Mouse (Mus musculus) MEL (cell line): Measurements from ENCODE around the gene Srsf3. TPM values are rescaled to one million over a fixed set of nuclear protein-coding genes. Genes with fewer than 3 reads are reported as not detected.

Source experiments
- DNase-seq: peaks from one replicate; pipeline ENCODE4 v3.0.0; 2011; ENCODE audit warnings: low read depth, low spot score
- H3K27ac ChIP-seq: 2 replicates; pipeline ENCODE4 v1.5.1; 2012; ENCODE audit warnings: low read depth, mild to moderate bottlenecking, control low read depth, low read length, moderate library complexity; ENCODE audit not compliant: control insufficient read depth
- H3K27me3 ChIP-seq, 2 experiments: fragments of 150-350 bp in 1 of 2; sonication (generic) in 1 of 2; 2 replicates each; pipeline ENCODE4 v1.6.1; 2012; ENCODE audit warnings: low read length in 2 of 2, mild to moderate bottlenecking in 2 of 2, improper control_type of control experiment in 1 of 2, moderate library complexity in 1 of 2; ENCODE audit not compliant: insufficient read depth in 2 of 2, control insufficient read depth in 1 of 2
- H3K36me3 ChIP-seq, 2 experiments: 2 replicates each; pipeline ENCODE4 v1.6.1; 2012 to 2014; ENCODE audit warnings: low read length in 2 of 2, improper control_type of control experiment in 1 of 2, inconsistent platforms in 1 of 2, mild to moderate bottlenecking in 1 of 2; ENCODE audit not compliant: insufficient read depth in 2 of 2, control insufficient read depth in 1 of 2
- H3K4me1 ChIP-seq, 2 experiments: fragments of 150-350 bp in 1 of 2; sonication (generic) in 1 of 2; 2 replicates each; pipeline ENCODE4 v1.6.1; 2012; ENCODE audit warnings: low read length in 2 of 2, improper control_type of control experiment in 1 of 2, mild to moderate bottlenecking in 1 of 2; ENCODE audit not compliant: insufficient read depth in 2 of 2, control insufficient read depth in 1 of 2
- H3K4me3 ChIP-seq, 2 experiments: fragments of 150-350 bp in 1 of 2; sonication (generic) in 1 of 2; 2 replicates each; pipeline ENCODE4 v1.5.1; 2012; ENCODE audit warnings: low read depth in 2 of 2, low read length in 2 of 2, mild to moderate bottlenecking in 2 of 2, moderate library complexity in 2 of 2, control low read depth in 1 of 2, improper control_type of control experiment in 1 of 2; ENCODE audit not compliant: control insufficient read depth in 1 of 2, insufficient read depth in 1 of 2
- H3K79me2 ChIP-seq: 2 replicates; pipeline ENCODE4 v1.6.1; 2012; ENCODE audit warnings: mild to moderate bottlenecking, low read length, moderate library complexity; ENCODE audit not compliant: control insufficient read depth, poor library complexity, insufficient read depth
- H3K9ac ChIP-seq: 2 replicates; pipeline ENCODE4 v1.6.1; 2012; ENCODE audit warnings: low read depth, mild to moderate bottlenecking, control low read depth, low read length, moderate library complexity; ENCODE audit not compliant: control insufficient read depth, poor library complexity, severe bottlenecking
- H3K9me3 ChIP-seq: fragments of 150-350 bp; sonication (generic); replicated peaks from 2 replicates; pipeline ENCODE4 v1.6.1; 2012; ENCODE audit warnings: mild to moderate bottlenecking, low read length, improper control_type of control experiment, moderate library complexity; ENCODE audit not compliant: insufficient read depth
- BHLHE40 ChIP-seq: IDR thresholded peaks from 2 replicates; pipeline ENCODE4 v1.6.1; 2012; ENCODE audit warnings: low read depth, mild to moderate bottlenecking, inconsistent platforms, low read length, improper control_type of control experiment, borderline replicate concordance
- CHD1 ChIP-seq: IDR thresholded peaks from 2 replicates; pipeline ENCODE4 v1.6.1; 2012; ENCODE audit warnings: low read depth, mild to moderate bottlenecking, inconsistent platforms, low read length, improper control_type of control experiment
- CTCF ChIP-seq, 3 experiments: IDR thresholded peaks in 2 of 3; conservative IDR thresholded peaks in 1 of 3; 2 replicates each; pipeline ENCODE4 v1.5.1; 2011 to 2012; ENCODE audit warnings: low read length in 3 of 3, low read depth in 2 of 3, mild to moderate bottlenecking in 2 of 3, improper control_type of control experiment in 1 of 3, inconsistent platforms in 1 of 3, mixed read lengths in 1 of 3, moderate library complexity in 1 of 3; ENCODE audit not compliant: control insufficient read depth in 1 of 3, insufficient read depth in 1 of 3, poor library complexity in 1 of 3, severe bottlenecking in 1 of 3
- ELF1 ChIP-seq: IDR thresholded peaks from 2 replicates; pipeline ENCODE4 v1.6.1; 2014; ENCODE audit warnings: low read depth, mild to moderate bottlenecking, inconsistent platforms, low read length, improper control_type of control experiment, moderate library complexity
- GABPA ChIP-seq: IDR thresholded peaks from 2 replicates; pipeline ENCODE4 v1.6.1; 2012; ENCODE audit warnings: low read depth, mild to moderate bottlenecking, inconsistent platforms, low read length, improper control_type of control experiment, moderate library complexity
- JUND ChIP-seq: IDR thresholded peaks from 2 replicates; pipeline ENCODE4 v1.6.1; 2011; ENCODE audit warnings: low read depth, mild to moderate bottlenecking, improper control_type of control experiment, low read length
- KAT2A ChIP-seq: conservative IDR thresholded peaks from 2 replicates; pipeline ENCODE4 v1.6.1; 2012; ENCODE audit warnings: low read depth, low read length, improper control_type of control experiment, inconsistent platforms
- MAFK ChIP-seq: IDR thresholded peaks from 2 replicates; pipeline ENCODE4 v1.6.1; 2011; ENCODE audit warnings: low read depth, mild to moderate bottlenecking, low read length, improper control_type of control experiment, borderline replicate concordance
- MAX ChIP-seq: IDR thresholded peaks from 2 replicates; pipeline ENCODE4 v1.6.1; 2011; ENCODE audit warnings: low read length, improper control_type of control experiment
- MAZ ChIP-seq: IDR thresholded peaks from 2 replicates; pipeline ENCODE4 v1.6.1; 2012; ENCODE audit warnings: low read depth, mild to moderate bottlenecking, inconsistent platforms, low read length, improper control_type of control experiment
- MYB ChIP-seq: IDR thresholded peaks from 2 replicates; pipeline ENCODE4 v1.6.1; 2011; ENCODE audit warnings: mild to moderate bottlenecking, low read depth, low read length, improper control_type of control experiment
- MYC ChIP-seq: IDR thresholded peaks from 2 replicates; pipeline ENCODE4 v1.6.1; 2011; ENCODE audit warnings: low read depth, mild to moderate bottlenecking, low read length, improper control_type of control experiment, moderate library complexity
- NELFE ChIP-seq: IDR thresholded peaks from 2 replicates; pipeline ENCODE4 v1.6.1; 2011; ENCODE audit warnings: low read depth, low read length, improper control_type of control experiment
- POLR2A ChIP-seq, 2 experiments: IDR thresholded peaks; 2 replicates each; pipeline ENCODE4 v1.6.1; 2011 to 2012; ENCODE audit warnings: low read length in 2 of 2, mild to moderate bottlenecking in 2 of 2, control low read depth in 1 of 2, improper control_type of control experiment in 1 of 2, low read depth in 1 of 2, moderate library complexity in 1 of 2; ENCODE audit not compliant: control insufficient read depth in 1 of 2, insufficient read depth in 1 of 2, poor library complexity in 1 of 2
- POLR2AphosphoS2 ChIP-seq: IDR thresholded peaks from 2 replicates; pipeline ENCODE4 v1.6.1; 2011; ENCODE audit warnings: low read length, improper control_type of control experiment
- POLR2AphosphoS5 ChIP-seq: IDR thresholded peaks from 2 replicates; pipeline ENCODE4 v1.6.1; 2012; ENCODE audit warnings: low read depth, borderline replicate concordance, mild to moderate bottlenecking, inconsistent platforms, low read length, moderate library complexity, mixed read lengths
- RAD21 ChIP-seq: IDR thresholded peaks from 2 replicates; pipeline ENCODE4 v1.6.1; 2011; ENCODE audit warnings: mild to moderate bottlenecking, low read depth, low read length, improper control_type of control experiment
- SIN3A ChIP-seq: IDR thresholded peaks from 2 replicates; pipeline ENCODE4 v1.6.1; 2012; ENCODE audit warnings: low read length, improper control_type of control experiment, inconsistent platforms
- SMC3 ChIP-seq: IDR thresholded peaks from 2 replicates; pipeline ENCODE4 v1.6.1; 2011; ENCODE audit warnings: low read depth, low read length, improper control_type of control experiment
- TBP ChIP-seq: IDR thresholded peaks from 2 replicates; pipeline ENCODE4 v1.8.0; 2011; ENCODE audit warnings: low read depth, low read length, improper control_type of control experiment
- UBTF ChIP-seq: IDR thresholded peaks from 2 replicates; pipeline ENCODE4 v1.6.1; 2012; ENCODE audit warnings: low read depth, mild to moderate bottlenecking, inconsistent platforms, low read length, improper control_type of control experiment, moderate library complexity, borderline replicate concordance; ENCODE audit not compliant: insufficient read depth
- ZKSCAN1 ChIP-seq: IDR thresholded peaks from 2 replicates; pipeline ENCODE4 v1.6.1; 2012; ENCODE audit warnings: low read depth, mild to moderate bottlenecking, inconsistent platforms, low read length, improper control_type of control experiment, moderate library complexity
- ZMIZ1 ChIP-seq: IDR thresholded peaks from 2 replicates; pipeline ENCODE4 v1.6.1; 2012; ENCODE audit warnings: low read depth, mild to moderate bottlenecking, inconsistent platforms, low read length, improper control_type of control experiment, moderate library complexity
- ZNF384 ChIP-seq: IDR thresholded peaks from 2 replicates; pipeline ENCODE4 v1.6.1; 2012; ENCODE audit warnings: low read depth, mild to moderate bottlenecking, inconsistent platforms, low read length, improper control_type of control experiment
- polyA plus RNA-seq, 2 experiments: library from polyadenylated mRNA; stranded (reverse) in 1 of 2; unstranded in 1 of 2; fragments of >175 nt in 1 of 2; fragments of >200 nt in 1 of 2; gene quantifications; 2 replicates each; pipeline versions ENCODE4 v1.2.1 to v1.2.4; 2012; ENCODE audit warnings: low replicate concordance in 2 of 2, low read depth in 1 of 2; ENCODE audit not compliant: insufficient read length in 2 of 2, insufficient read depth in 1 of 2, missing spikeins in 1 of 2
- total RNA-seq: library from RNA; depleted of rRNA; stranded (reverse); fragments of 300-350 nt; gene quantifications from 2 replicates; pipeline ENCODE4 v1.2.3, GENCODE M21; 2012

Srsf3 gene
- total and polyA plus RNA-seq, 3 experiments, result 326 to 556 (median 367) TPM

- H3K4me3 ChIP-seq, result no peak overlapping the region
- TF ChIP-seq POLR2A (IDR thresholded peaks at IDR 0.05; ENCODE audit: control insufficient read depth in 1 of 2, insufficient read depth in 1 of 2, low read depth in 1 of 2, low read length in 2 of 2, poor library complexity in 1 of 2) (peak in 1 of 2 experiments; percentile 40; a peak in 1 of 4 replicates), SIN3A (0 out of 2 replicates have a peak, but pooled peaks have one; percentile 14), POLR2AphosphoS2 (peak; percentile 69; the same call in 1 of the 2 replicates), ELF1 (no peak)
- TF ChIP-seq, all 39 proteins: peak for 3
- no peak for DNase-seq
- Histone ChIP-seq H3K9ac (no peak overlapping the region), H3K4me1 (peaks cover 12 to 19% of the 10 kb centered on the region in 2 experiments; a peak in 3 of 4 replicates), H3K27ac (no peak overlapping the region), H3K27me3 (no peaks in the 10 kb centered on the region), H3K9me3 (no peaks in the 10 kb centered on the region), H3K79me2 (peaks cover 4% of the 10 kb centered on the region), H3K36me3 (peaks cover 43 to 47% of the 10 kb centered on the region in 2 experiments)
Observed at GRCm38 (mm10) chr17:29043583-29043982, 11.2 kb downstream of the Srsf3 start.

GRCm38 (mm10) chr17:29044146-29044924, 11.9 kb downstream of the Srsf3 start:
- Histone ChIP-seq H3K27ac (no peak overlapping the region), H3K27me3 (no peaks in the 10 kb centered on the region), H3K9ac (no peak overlapping the region), H3K4me1 (peaks cover 11 to 17% of the 10 kb centered on the region in 2 experiments; a peak in 3 of 4 replicates), H3K4me3 (no peak overlapping the region), H3K9me3 (no peaks in the 10 kb centered on the region), H3K36me3 (peaks cover 36 to 40% of the 10 kb centered on the region in 2 experiments), H3K79me2 (peaks cover 3% of the 10 kb centered on the region)
- DNase-seq, result no peak
- TF ChIP-seq NELFE, result 0 out of 2 replicates have a peak, but pooled peaks have one; percentile 17
- TF ChIP-seq ZMIZ1, result 0 out of 2 replicates have a peak, but pooled peaks have one; percentile 24
- no peak for TF ChIP-seq JUND

GRCm38 (mm10) chr17:29044925-29045319, 12.5 kb downstream of the Srsf3 start:
- Histone ChIP-seq H3K79me2 (no peaks in the 10 kb centered on the region; the same call in 1 of the 2 replicates), H3K36me3 (peaks cover 31 to 36% of the 10 kb centered on the region in 2 experiments)
- TF ChIP-seq MAFK, result no peak
- no peak for TF ChIP-seq SIN3A
- TF ChIP-seq TBP, result no peak
- no peak for TF ChIP-seq MAZ
- no peak for TF ChIP-seq MYC
- no peak for TF ChIP-seq KAT2A
- TF ChIP-seq NELFE, result peak; percentile 22; the same call in 1 of the 2 replicates
- peak; percentile 56 for TF ChIP-seq RAD21
- peak; percentile 23 to 90 (median 73); a peak in 5 of 6 replicates for TF ChIP-seq CTCF (IDR thresholded peaks at IDR 0.05 in 2 of 3, conservative IDR thresholded peaks at IDR 0.05 in 1 of 3; ENCODE audit: control insufficient read depth in 1 of 3, insufficient read depth in 1 of 3, low read depth in 2 of 3, low read length in 3 of 3, poor library complexity in 1 of 3, severe bottlenecking in 1 of 3)
- no peak for TF ChIP-seq MAX
- TF ChIP-seq CHD1, result no peak
- TF ChIP-seq BHLHE40, result no peak
- no peak for TF ChIP-seq MYB
- TF ChIP-seq SMC3, result peak; percentile 48
- TF ChIP-seq ZNF384, result no peak
- TF ChIP-seq GABPA, result no peak
- no peak; the same call in 1 of the 2 replicates for TF ChIP-seq POLR2AphosphoS5
- no peak for TF ChIP-seq UBTF
- TF ChIP-seq ZKSCAN1, result no peak
- no peak for TF ChIP-seq ELF1
- TF ChIP-seq POLR2AphosphoS2, result peak; percentile 73; the same call in 1 of the 2 replicates

More at GRCm38 (mm10) chr17:29044925-29045319, 12.5 kb downstream of the Srsf3 start:
- Histone ChIP-seq H3K27ac (no peak overlapping the region), H3K4me3 (no peak overlapping the region), H3K9ac (no peak overlapping the region), H3K9me3 (no peaks in the 10 kb centered on the region), H3K27me3 (no peaks in the 10 kb centered on the region), H3K4me1 (peaks cover 12 to 16% of the 10 kb centered on the region in 2 experiments; a peak in 3 of 4 replicates)
- DNase-seq, result peak; percentile 67
